Mouse (Mus musculus): ENCODE data around the gene Ncoa4. TPM values are rescaled to one million over a fixed set of nuclear protein-coding genes. Genes with fewer than 3 reads are reported as not detected.
"Not testable (repeated sequence)": the region's sequence is repeated elsewhere in the genome, so short reads cannot be mapped to it uniquely, and the experiment has no call there.

Ncoa4 gene
- polyA plus RNA-seq, 2 experiments: 117 to 353 TPM

GRCm38 (mm10) chr14:32167326-32167725 is 7.7 kb downstream of the Ncoa4 start:
- H3K4me3 ChIP-seq (ENCODE audit: insufficient read depth in 1 of 2, low read depth in 2 of 2, low read length in 2 of 2): peak overlapping the region; percentile 85 to 97
- WGBS (ENCODE audit: insufficient replicate concordance): 21% methylated on average over 5 of the region's 5 CpGs
- peak overlapping the region; percentile 100 for H3K27ac ChIP-seq
- peaks cover 38% of the 10 kb centered on the region for H3K36me3 ChIP-seq (replicated peaks; ENCODE audit: control insufficient read depth, insufficient read depth, low read depth)
- H3K9ac ChIP-seq (replicated peaks): peak overlapping the region; percentile 88
- no peaks in the 10 kb centered on the region for H3K27me3 ChIP-seq (ENCODE audit: control insufficient read depth, insufficient read depth, low read length)
- peaks cover 62 to 67% of the 10 kb centered on the region in 2 experiments for H3K4me1 ChIP-seq (replicated peaks; ENCODE audit: control insufficient read depth in 2 of 2, insufficient read depth in 2 of 2, low read length in 1 of 2)
- DNase-seq (ENCODE audit: low read depth in 3 of 3, low spot score in 3 of 3): no peak
- TF ChIP-seq EP300 (IDR thresholded peaks at IDR 0.05; ENCODE audit: low read depth) (peak; percentile 49), CTCF (IDR thresholded peaks at IDR 0.05; ENCODE audit: low read depth) (no peak)
- no peaks in the 10 kb centered on the region for H3K9me3 ChIP-seq (ENCODE audit: control insufficient read depth, low read length)
- peak; percentile 24; the same call in 1 of the 2 replicates for ATAC-seq (ENCODE audit: insufficient read depth)
- peak overlapping the region; percentile 74 for H3K4me2 ChIP-seq (ENCODE audit: low read depth)

- Histone ChIP-seq H3K9ac (replicated peaks) (peak overlapping the region; percentile 88), H3K4me2 (ENCODE audit: low read depth) (peak overlapping the region; percentile 74), H3K36me3 (replicated peaks; ENCODE audit: control insufficient read depth, insufficient read depth, low read depth) (peaks cover 52% of the 10 kb centered on the region), H3K4me3 (ENCODE audit: insufficient read depth in 1 of 2, low read depth in 2 of 2, low read length in 2 of 2) (peak overlapping the region; percentile 85 to 97), H3K9me3 (ENCODE audit: control insufficient read depth, low read length) (no peaks in the 10 kb centered on the region), H3K4me1 (replicated peaks; ENCODE audit: control insufficient read depth in 2 of 2, insufficient read depth in 2 of 2, low read length in 1 of 2) (peaks cover 52 to 53% of the 10 kb centered on the region in 2 experiments), H3K27me3 (ENCODE audit: control insufficient read depth, insufficient read depth, low read length) (no peaks in the 10 kb centered on the region), H3K27ac (peak overlapping the region; percentile 100)
- WGBS (ENCODE audit: insufficient replicate concordance): 12% methylated on average over 3 of the region's 3 CpGs
- TF ChIP-seq CTCF (IDR thresholded peaks at IDR 0.05; ENCODE audit: low read depth) (no peak), EP300 (IDR thresholded peaks at IDR 0.05; ENCODE audit: low read depth) (peak; percentile 98)
- ATAC-seq (ENCODE audit: insufficient read depth): peak; percentile 83
- DNase-seq (ENCODE audit: low read depth in 3 of 3, low spot score in 3 of 3): peak; percentile 89 to 93 (median 91)
Measured at GRCm38 (mm10) chr14:32168653-32169231, 9.1 kb downstream of the Ncoa4 start.

- no peak for DNase-seq (ENCODE audit: low read depth in 3 of 3, low spot score in 3 of 3)
- TF ChIP-seq CTCF (IDR thresholded peaks at IDR 0.05; ENCODE audit: low read depth) (no peak), EP300 (IDR thresholded peaks at IDR 0.05; ENCODE audit: low read depth) (no peak)
- Histone ChIP-seq H3K9ac (replicated peaks) (peak overlapping the region; percentile 88), H3K27ac (peak overlapping the region; percentile 61), H3K36me3 (replicated peaks; ENCODE audit: control insufficient read depth, insufficient read depth, low read depth) (peaks cover 63% of the 10 kb centered on the region), H3K4me3 (ENCODE audit: insufficient read depth in 1 of 2, low read depth in 2 of 2, low read length in 2 of 2) (peak overlapping the region; percentile 85 to 97), H3K9me3 (ENCODE audit: control insufficient read depth, low read length) (no peaks in the 10 kb centered on the region), H3K27me3 (ENCODE audit: control insufficient read depth, insufficient read depth, low read length) (no peaks in the 10 kb centered on the region), H3K4me1 (replicated peaks; ENCODE audit: control insufficient read depth in 2 of 2, insufficient read depth in 2 of 2, low read length in 1 of 2) (peaks cover 38 to 39% of the 10 kb centered on the region in 2 experiments), H3K4me2 (ENCODE audit: low read depth) (peak overlapping the region; percentile 74)
- 84% methylated on average over 4 of the region's 4 CpGs for WGBS (ENCODE audit: insufficient replicate concordance)
- no peak for ATAC-seq (ENCODE audit: insufficient read depth)
Measured at GRCm38 (mm10) chr14:32170137-32170536, 10.5 kb downstream of the Ncoa4 start.

GRCm38 (mm10) chr14:32175310-32175709 is 15.6 kb downstream of the Ncoa4 start:
- Histone ChIP-seq H3K27ac (no peak overlapping the region), H3K36me3 (replicated peaks; ENCODE audit: control insufficient read depth, insufficient read depth, low read depth) (peaks cover 71% of the 10 kb centered on the region), H3K9ac (replicated peaks) (no peak overlapping the region), H3K27me3 (ENCODE audit: control insufficient read depth, insufficient read depth, low read length) (no peaks in the 10 kb centered on the region), H3K4me2 (ENCODE audit: low read depth) (no peak overlapping the region), H3K4me1 (replicated peaks; ENCODE audit: control insufficient read depth in 2 of 2, insufficient read depth in 2 of 2, low read length in 1 of 2) (peaks cover 1 to 5% of the 10 kb centered on the region in 2 experiments), H3K9me3 (ENCODE audit: control insufficient read depth, low read length) (no peaks in the 10 kb centered on the region), H3K4me3 (ENCODE audit: insufficient read depth in 1 of 2, low read depth in 2 of 2, low read length in 2 of 2) (no peak overlapping the region)
- WGBS (ENCODE audit: insufficient replicate concordance): 57% methylated on average over 2 of the region's 2 CpGs
- no peak for TF ChIP-seq EP300 (IDR thresholded peaks at IDR 0.05; ENCODE audit: low read depth)
- TF ChIP-seq CTCF (IDR thresholded peaks at IDR 0.05; ENCODE audit: low read depth): no peak
- peak; percentile 43; the same call in 1 of the 2 replicates for ATAC-seq (ENCODE audit: insufficient read depth)
- DNase-seq (ENCODE audit: low read depth in 3 of 3, low spot score in 3 of 3): no peak

GRCm38 (mm10) chr14:32176590-32176989 is 16.9 kb downstream of the Ncoa4 start:
- H3K9me3 ChIP-seq (ENCODE audit: control insufficient read depth, low read length); H3K4me2 ChIP-seq (ENCODE audit: low read depth); DNase-seq (ENCODE audit: low read depth in 3 of 3, low spot score in 3 of 3); H3K4me3 ChIP-seq (ENCODE audit: insufficient read depth in 1 of 2, low read depth in 2 of 2, low read length in 2 of 2); H3K27me3 ChIP-seq (ENCODE audit: control insufficient read depth, insufficient read depth, low read length); H3K4me1 ChIP-seq (replicated peaks; ENCODE audit: control insufficient read depth in 2 of 2, insufficient read depth in 2 of 2, low read length in 1 of 2); H3K9ac ChIP-seq (replicated peaks); ATAC-seq (ENCODE audit: insufficient read depth); H3K27ac ChIP-seq: not testable (repeated sequence)
- WGBS (ENCODE audit: insufficient replicate concordance): 80% methylated on average over 4 of the region's 5 CpGs
- H3K36me3 ChIP-seq (replicated peaks; ENCODE audit: control insufficient read depth, insufficient read depth, low read depth): peaks cover 70% of the 10 kb centered on the region
